Mouse (Mus musculus): Measurements from ENCODE around the gene S1pr1. TPM values are rescaled to one million over a fixed set of nuclear protein-coding genes. Genes with fewer than 3 reads are reported as not detected.

Gene S1pr1
- 100 to 1,000 TPM; 112 to 113 TPM for total RNA-seq (2021)
- long read RNA-seq, transcript S1pr1-201 (2 exons, 3,046 nt) = major isoform, 55 of 82 reads
- long read RNA-seq, partial matches to known transcripts = 25 of 82 reads
- long read RNA-seq, other reads (novel, unspliced or antisense) = 2 of 82 reads

- DNase-seq (ENCODE audit: low spot score in 2 of 2) = peak; percentile 22 to 41
Measured at GRCm38 (mm10) chr3:115714671-115715651, at the start of gene S1pr1. S1pr1 (minus strand) TSS chr3:115715072.

- DNase-seq (ENCODE audit: low spot score in 2 of 2) = no peak
Measured at GRCm38 (mm10) chr3:115763292-115763691, 48.4 kb upstream of the S1pr1 start.

GRCm38 (mm10) chr3:115762841-115763240, 48.0 kb upstream of the S1pr1 start:
- DNase-seq (ENCODE audit: low spot score in 2 of 2) = no peak

GRCm38 (mm10) chr3:115759659-115760058, 44.8 kb upstream of the S1pr1 start:
- DNase-seq (ENCODE audit: low spot score in 2 of 2) = no peak

GRCm38 (mm10) chr3:115758455-115758912, 43.6 kb upstream of the S1pr1 start:
- DNase-seq (ENCODE audit: low spot score in 2 of 2) = no peak

GRCm38 (mm10) chr3:115754466-115754865, 39.6 kb upstream of the S1pr1 start:
- DNase-seq (ENCODE audit: low spot score in 2 of 2) = no peak

GRCm38 (mm10) chr3:115750369-115750768, 35.5 kb upstream of the S1pr1 start:
- DNase-seq (ENCODE audit: low spot score in 2 of 2) = no peak

- no peak for DNase-seq (ENCODE audit: low spot score in 2 of 2)
Measured at GRCm38 (mm10) chr3:115748289-115748989, 33.6 kb upstream of the S1pr1 start.

GRCm38 (mm10) chr3:115746511-115746910, 31.6 kb upstream of the S1pr1 start:
- DNase-seq (ENCODE audit: low spot score in 2 of 2) = no peak

- DNase-seq (ENCODE audit: low spot score in 2 of 2) = no peak
Measured at GRCm38 (mm10) chr3:115745088-115745487, 30.2 kb upstream of the S1pr1 start.

- no peak for DNase-seq (ENCODE audit: low spot score in 2 of 2)
Measured at GRCm38 (mm10) chr3:115738524-115738923, 23.7 kb upstream of the S1pr1 start.

GRCm38 (mm10) chr3:115737785-115738318, 23.0 kb upstream of the S1pr1 start:
- DNase-seq (ENCODE audit: low spot score in 2 of 2) = peak in 1 of 2 experiments; percentile 15

GRCm38 (mm10) chr3:115735540-115735939, 20.7 kb upstream of the S1pr1 start:
- no peak for DNase-seq (ENCODE audit: low spot score in 2 of 2)

GRCm38 (mm10) chr3:115734841-115735240, 20.0 kb upstream of the S1pr1 start:
- DNase-seq (ENCODE audit: low spot score in 2 of 2) = no peak

GRCm38 (mm10) chr3:115730336-115730735, 15.5 kb upstream of the S1pr1 start:
- DNase-seq (ENCODE audit: low spot score in 2 of 2) = no peak

GRCm38 (mm10) chr3:115729187-115729586, 14.3 kb upstream of the S1pr1 start:
- no peak for DNase-seq (ENCODE audit: low spot score in 2 of 2)

- DNase-seq (ENCODE audit: low spot score in 2 of 2) = no peak
Measured at GRCm38 (mm10) chr3:115728211-115728610, 13.3 kb upstream of the S1pr1 start.

GRCm38 (mm10) chr3:115718886-115719285, 4.0 kb upstream of the S1pr1 start:
- DNase-seq (ENCODE audit: low spot score in 2 of 2) = no peak

GRCm38 (mm10) chr3:115715900-115716515, 1.1 kb upstream of the S1pr1 start:
- no peak for DNase-seq (ENCODE audit: low spot score in 2 of 2)

- DNase-seq (ENCODE audit: low spot score in 2 of 2) = no peak
Measured at GRCm38 (mm10) chr3:115714049-115714435, 830 bp downstream of the S1pr1 start.
